Mouse (Mus musculus): ENCODE data around the gene B4gat1. TPM values are rescaled to one million over a fixed set of nuclear protein-coding genes. Genes with fewer than 3 reads are reported as not detected.
"Not testable (repeated sequence)": the region's sequence is repeated elsewhere in the genome, so short reads cannot be mapped to it uniquely, and the experiment has no call there.

B4gat1 gene
- polyA plus RNA-seq (2017; shearing (Covaris generic)) = 10 to 100 TPM; 11.9 to 20.5 TPM

- ATAC-seq = peak; percentile 85
These were observed at the start of gene B4gat1, which contains the start of gene AC124502.3 for GRCm38 (mm10) chr19:5038709-5039156. Gene B4gat1, plus strand, starts transcription at chr19:5038826. Gene AC124502.3, plus strand, starts transcription at chr19:5038891.

GRCm38 (mm10) chr19:4989013-4989412, 49.6 kb upstream of the B4gat1 start:
- ATAC-seq = no peak

DNA sequence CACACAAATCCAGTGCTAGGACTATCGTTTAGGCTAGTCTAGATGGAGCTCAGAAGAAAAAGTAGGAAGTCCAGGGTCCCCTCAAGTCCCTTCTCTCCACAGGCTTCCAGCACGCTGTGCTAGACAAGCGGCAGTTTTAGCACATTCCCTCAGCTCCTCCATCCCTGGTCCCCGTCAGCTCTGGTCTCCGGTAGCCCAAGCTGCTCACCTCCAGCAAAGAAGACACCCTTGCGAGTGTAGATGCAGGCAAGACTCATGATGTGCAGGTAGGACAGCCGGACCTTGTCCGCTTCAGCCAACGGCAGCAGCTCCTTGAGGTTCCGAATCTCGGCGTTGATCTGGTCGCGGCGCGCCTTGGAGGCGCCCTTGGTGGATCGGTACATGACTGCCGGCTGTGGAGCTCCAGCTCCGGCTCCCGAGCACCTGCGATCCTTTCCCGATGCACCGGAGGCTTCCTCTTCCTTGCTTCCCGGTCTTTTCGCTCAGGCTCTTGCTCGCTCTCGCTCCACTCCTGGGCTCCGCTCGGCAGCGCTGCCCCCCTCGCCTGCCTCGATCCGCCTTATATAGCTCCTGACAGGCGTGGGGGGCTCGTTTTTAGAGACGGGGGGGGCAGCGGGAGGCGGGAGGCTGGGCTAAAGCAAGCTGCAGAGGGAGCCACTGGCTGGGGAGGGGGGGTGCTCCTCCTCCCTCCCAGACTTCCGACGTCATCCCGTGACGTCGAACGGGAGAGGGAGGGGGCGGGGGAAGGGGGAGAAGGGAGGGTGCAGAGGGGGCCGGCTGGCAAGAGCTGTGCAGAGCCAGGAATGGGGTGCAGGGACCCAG, 49.0 kb upstream of the B4gat1 start:
- no peak for ATAC-seq

DNA sequence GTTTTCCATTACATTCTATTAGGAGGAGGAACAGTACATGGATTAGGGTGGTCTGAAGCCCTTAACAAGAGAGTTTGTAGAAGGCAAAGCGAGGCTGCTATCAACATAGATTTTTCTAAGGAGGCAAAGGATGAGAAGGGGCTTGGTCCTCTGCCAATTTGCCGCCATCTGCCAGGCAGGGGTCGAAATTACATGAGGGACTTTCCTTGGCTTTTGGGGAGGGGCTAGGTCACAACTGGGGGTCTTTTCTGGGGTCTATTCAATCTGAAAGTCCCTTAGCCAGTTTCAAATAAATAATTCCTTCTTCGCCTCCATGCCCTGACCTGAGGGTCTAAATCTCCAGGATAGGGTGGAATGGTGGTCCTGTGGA, 48.4 kb upstream of the B4gat1 start, which contains the start of gene Npas4:
Gene Npas4, minus strand, starts transcription at position 61 of the 370 bp plus-strand sequence.
- no peak for ATAC-seq

- ATAC-seq = no peak
These were observed 47.9 kb upstream of the B4gat1 start for GRCm38 (mm10) chr19:4990716-4991115.

GRCm38 (mm10) chr19:4992371-4992770, 46.3 kb upstream of the B4gat1 start:
- ATAC-seq = no peak

- peak; percentile 94 for ATAC-seq
These were observed 45.7 kb upstream of the B4gat1 start for GRCm38 (mm10) chr19:4992904-4993303.

DNA sequence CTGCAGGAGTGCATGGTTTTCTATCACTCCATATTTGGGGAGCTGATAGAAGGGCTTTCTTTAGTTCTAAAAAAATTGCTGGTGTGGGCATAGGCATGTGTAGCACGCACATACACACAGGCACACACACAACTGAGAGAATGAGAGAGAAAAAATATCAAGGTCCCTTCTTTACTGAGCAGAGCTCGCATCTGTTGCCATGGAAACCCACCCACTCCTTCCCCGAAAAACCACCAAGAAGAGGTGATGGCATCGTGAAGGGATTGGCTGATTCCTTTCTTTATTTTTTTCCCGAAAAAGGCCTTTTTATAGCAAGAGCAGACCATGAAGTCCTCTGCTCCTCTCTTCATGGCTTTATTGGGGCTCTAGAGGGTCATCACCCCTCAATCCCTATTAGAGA, 44.6 kb upstream of the B4gat1 start:
- peak; percentile 42 for ATAC-seq

DNA sequence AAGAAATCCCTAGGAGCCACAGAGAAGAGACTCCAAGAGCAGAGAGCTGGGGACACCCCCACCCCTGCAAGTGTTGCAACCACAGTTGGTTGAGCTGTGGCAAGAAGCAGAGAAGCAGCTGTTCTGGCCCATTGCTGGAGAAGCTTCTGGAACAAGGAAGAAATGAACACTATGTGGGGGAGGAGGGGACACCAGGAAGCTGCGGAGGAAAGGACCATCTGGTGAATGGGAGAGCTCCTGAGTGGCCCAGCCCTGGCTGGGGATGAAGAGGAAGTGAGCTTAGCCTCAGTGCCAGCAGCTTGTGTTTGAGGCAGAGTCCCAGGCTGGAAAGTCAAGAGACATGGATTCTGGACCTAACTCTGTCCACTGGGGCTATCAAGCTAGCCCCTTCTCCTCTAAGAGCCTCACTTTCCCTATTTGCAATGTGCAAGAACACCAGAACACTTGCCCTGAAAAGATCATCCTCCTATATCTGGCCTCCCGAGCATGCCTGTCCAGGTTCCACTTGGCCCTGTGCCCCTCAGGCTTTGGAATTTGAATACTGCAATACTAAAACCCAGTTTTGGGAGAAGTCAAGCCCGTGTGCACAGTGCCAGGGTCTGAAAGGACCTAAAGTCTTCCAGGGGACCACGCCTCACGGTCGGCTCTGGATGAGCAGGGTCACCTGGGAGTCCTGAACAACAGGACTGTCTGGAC, 39.0 kb upstream of the B4gat1 start:
- no peak for ATAC-seq

DNA sequence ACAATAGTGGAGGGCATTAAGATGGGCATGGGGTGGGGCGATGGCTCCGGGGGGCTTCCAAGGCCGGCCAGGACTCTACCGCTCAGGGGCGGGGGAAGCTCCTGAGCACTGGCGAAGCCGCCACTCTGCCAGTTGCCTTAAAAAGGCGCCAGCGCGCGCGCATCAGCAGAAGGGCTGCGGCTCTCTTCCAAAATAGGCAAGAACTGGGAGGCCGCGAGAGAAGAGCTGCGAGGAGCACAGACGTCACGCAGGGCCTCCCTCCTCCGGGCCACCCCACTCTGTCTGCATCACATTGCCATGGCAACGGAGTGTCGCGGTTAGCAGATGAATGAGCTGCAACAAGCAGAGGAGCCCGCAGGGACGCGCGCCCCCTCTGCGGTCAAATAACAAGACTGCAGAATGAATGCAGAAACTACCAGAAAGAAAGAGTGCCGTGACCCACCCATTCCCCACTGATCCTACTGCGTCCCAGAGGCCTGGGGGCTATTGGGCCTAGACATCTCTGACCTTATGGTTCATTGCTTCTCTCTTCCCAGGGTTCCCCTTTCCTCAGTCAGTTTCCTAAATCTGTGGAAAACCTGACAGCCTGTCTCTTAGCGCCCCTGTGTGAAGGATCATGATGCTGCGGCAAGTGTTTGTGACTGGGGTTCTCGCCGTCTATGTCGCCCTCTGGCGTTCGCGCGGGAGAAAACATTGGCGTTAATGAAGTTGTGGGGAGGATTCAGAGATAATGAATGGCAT, 36.8 kb upstream of the B4gat1 start:
- peak; percentile 95 for ATAC-seq

DNA sequence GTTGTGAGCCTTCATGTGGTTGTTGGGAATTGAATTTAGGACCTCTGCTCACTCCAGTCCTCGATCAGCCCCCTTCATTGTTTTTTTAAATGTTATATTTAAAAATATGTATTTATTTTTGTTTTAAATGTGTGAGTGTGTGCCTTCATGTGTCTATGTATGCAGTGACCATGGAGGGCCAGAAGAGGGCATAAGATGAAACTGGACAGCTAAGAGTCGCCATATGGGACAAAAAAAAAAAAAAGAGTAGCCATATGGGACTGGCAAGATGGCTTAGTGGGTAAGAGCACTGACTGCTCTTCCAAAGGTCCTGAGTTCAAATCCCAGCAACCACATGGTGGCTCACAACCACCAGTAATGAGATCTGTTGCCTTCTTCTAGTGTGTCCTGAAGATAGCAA, 35.0 kb upstream of the B4gat1 start:
- ATAC-seq = not testable (repeated sequence)

DNA sequence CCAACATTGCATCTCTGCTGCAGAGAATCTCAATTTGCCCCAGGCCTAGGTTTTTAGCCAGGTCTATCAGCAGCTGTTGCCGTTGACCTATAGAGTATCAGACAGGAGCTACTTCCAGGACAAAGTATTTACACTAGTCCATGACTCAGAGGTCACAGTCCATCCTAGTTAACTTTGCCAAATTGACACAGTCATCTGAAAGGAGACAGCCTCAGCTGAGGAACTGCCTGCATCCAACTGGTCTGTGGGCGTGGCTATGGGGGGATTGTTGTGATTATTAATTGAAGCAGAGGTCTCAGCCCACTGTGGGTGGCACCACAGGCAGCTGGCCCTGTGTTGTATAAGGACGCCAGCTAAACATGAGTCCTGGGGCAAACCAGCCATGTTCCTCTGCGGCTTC, 33.7 kb upstream of the B4gat1 start:
- ATAC-seq = no peak

DNA sequence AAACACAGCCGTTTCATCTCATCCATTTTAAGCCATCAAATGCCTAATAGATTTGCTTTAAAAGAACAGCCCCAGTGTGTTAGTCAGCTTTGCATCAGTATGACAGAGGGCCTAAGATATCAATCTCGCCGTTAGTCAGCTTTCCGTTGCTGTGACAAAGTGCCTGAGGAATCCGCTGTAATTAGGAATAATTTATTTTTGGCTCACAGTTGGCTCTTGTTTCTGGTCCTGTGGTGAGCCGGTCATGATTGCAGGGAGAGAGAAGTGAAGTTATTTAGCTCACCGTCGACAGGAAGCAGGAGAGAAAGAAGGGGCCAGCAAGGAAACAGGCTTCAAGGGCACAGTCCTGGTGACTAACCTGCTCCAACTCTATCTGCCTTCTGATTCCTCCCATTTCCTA, 25.5 kb upstream of the B4gat1 start:
- no peak for ATAC-seq

- peak; percentile 56 for ATAC-seq
These were observed 23.6 kb upstream of the B4gat1 start for GRCm38 (mm10) chr19:5014961-5015398.

DNA sequence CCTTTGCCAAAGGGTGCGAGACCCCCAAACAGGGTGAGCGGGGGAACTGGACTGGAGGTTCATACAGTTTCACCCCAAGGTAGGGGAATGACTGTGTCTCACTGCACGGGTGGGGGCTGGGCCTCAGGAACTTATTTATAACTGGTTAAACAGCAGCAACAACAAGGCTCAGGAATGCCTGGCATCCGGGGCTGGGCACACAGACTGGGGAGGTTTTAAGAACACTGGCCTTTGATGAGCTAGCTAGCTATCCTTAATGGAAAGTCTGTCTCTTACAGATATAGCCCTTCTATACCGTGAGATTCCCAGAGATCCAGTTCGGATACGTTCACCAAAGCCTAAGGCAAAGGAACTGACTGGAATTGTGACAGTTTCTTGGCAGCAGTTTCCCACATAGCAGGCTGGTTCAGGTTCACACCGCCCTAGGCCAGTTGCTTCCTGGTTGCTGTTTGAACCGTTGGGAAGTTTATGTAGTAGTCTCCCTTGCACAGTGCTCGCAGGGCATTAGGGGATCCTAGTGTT, 22.3 kb upstream of the B4gat1 start:
- ATAC-seq = no peak

- peak; percentile 81 for ATAC-seq
These were observed 21.8 kb upstream of the B4gat1 start for GRCm38 (mm10) chr19:5016782-5017181.

DNA sequence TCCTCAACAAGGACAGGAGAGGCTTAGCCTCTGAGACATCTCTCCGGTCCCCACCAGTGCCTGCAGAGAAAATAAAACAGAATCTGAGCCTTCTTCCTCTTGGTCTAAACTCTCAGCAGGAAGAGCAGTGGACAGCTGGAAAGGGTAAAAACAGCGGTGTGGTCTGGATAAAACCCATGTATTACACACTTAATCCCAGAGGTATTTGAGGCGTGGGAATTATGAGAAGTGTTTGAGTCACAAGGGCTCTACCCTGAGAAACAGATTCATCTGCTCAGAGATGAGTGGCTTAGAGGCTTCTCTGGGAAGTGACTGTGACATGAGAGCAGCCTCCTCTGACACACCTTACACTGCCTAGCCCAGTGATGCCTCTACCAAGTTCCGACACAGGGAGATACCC, 21.0 kb upstream of the B4gat1 start:
- ATAC-seq = no peak

- no peak for ATAC-seq
These were observed 20.4 kb upstream of the B4gat1 start for GRCm38 (mm10) chr19:5018191-5018590.

DNA sequence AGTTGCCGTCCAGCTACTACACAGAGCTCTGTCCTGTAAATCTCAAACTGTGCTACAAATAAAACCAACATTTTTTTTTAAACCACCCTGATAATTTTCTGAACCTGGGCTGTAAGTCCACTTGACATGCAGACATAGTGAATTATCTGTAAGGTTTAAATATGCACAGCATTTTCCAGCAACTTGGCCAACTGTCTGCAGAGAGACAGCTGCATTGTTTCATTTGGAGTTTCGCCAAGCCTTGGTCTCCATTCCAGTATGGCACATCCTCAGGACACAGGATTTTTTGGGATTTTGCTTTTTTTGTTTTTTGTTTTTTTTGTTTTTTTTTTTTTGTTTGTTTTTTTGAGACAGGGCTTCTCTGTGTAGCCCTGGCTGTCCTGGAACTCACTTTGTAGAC, 17.2 kb upstream of the B4gat1 start:
- no peak for ATAC-seq

DNA sequence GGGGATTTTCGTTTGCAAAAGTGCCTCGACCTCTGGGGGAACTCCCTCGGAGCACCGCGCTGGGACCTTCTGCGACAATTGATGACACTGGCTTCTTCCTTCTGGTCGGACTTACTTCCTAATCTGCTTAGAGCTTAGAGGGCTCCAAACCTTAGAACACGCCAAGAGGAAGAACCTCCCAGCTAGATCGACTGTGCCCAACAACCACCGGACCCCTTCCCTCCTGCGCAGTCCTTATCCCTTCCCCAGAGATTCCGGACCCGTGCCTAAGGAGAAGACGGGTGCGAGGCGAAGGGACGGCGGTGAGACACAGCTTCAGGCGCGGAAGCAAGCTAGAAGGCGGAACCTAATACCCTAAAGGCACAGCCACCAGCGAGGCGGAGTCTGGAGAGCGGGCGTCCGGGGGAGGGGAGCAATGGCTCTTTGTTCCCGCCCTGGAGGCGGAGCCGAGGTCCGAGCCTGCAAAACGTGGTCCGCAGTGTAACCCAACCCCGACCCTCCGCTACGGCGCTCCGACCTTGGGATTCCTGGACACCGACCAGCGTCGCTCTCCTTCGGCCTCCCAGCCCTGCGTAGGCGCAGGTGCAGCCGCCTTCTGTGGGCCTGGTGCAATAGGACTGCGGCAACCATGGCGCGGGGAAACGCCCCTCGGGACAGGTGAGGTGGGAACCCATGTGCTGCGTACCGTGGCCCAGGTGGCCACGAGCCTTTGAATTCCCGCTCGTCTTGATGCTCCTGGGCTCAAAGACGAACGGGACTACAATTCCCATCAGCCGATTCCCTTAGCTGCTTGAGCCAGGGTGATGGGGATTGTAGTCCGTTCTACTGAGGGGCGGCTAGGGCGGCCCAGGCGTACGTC, 14.8 kb upstream of the B4gat1 start, which contains the start of gene Slc29a2:
Gene Slc29a2, plus strand, starts transcription at position 240 of the 859 bp plus-strand sequence.
- ATAC-seq = peak; percentile 92

GRCm38 (mm10) chr19:5026111-5026510, 12.5 kb upstream of the B4gat1 start:
- ATAC-seq = no peak

- ATAC-seq = no peak
These were observed 5.9 kb upstream of the B4gat1 start for GRCm38 (mm10) chr19:5032686-5033085.

Measured in CD4-positive, CD25-positive, alpha-beta regulatory T cell, adult 4 months (primary cell).